Mouse (Mus musculus): Measurements from ENCODE around the gene Nutf2-ps1. TPM values are rescaled to one million over a fixed set of nuclear protein-coding genes. Genes with fewer than 3 reads are reported as not detected.
A peak's percentile ranks its signal among the peaks of the same experiment; 100 is the strongest.

The Nutf2-ps1 gene
- total RNA-seq, 1 experiment from 2014 or later: not detected

DNA sequence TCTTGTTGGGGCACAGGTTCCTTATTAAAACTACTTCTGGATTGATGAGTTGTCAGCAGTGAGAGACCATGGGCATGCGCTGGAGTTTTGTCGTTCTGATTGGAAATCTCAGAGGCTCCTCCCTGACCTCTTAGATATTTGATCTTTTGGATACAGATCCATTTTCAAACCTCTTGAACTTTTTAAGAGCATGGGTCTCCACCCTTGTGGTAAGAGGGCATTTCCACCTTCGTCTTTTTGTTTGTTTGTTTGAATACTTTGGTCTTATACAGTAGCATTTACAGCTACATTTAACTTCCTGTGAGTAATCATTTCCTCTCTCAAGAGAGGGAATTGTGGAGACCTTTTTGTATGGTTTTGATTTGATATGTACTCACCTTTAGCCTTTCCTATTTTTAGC lies 49.6 kb downstream of the Nutf2-ps1 start:
- no peak for ATAC-seq (replicated peaks; ENCODE audit: insufficient number of reproducible peaks, low FRiP score, low TSS enrichment, poor library complexity, severe bottlenecking)

DNA sequence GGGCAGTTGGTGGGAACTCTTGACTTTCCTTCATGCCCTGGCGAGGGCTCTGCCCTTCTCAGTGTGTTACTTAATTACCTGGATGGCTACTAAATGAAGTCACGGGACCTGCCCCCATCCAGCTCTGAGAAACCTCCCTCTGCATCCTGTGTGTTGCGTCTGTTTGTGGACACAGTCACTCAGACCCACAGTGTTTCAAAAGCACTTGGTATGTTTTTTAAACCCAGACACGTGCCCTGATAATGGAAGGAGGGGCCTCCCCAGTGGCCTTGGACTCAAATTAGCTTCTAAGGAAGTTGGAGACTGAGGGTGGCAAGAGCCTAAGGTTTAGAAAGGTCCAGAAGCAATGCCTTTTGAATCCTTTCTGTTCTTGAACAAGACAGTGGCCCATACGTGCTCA lies 50.1 kb downstream of the Nutf2-ps1 start:
- peak; percentile 45 for ATAC-seq (replicated peaks; ENCODE audit: insufficient number of reproducible peaks, low FRiP score, low TSS enrichment, poor library complexity, severe bottlenecking)

Other genes with a start within 250 kb of the Nutf2-ps1 start
- gene Gm10197, start 217.3 kb downstream of the Nutf2-ps1 start, total RNA-seq (2017): not detected in 3 replicates
- gene Smndc1, start 198.5 kb downstream of the Nutf2-ps1 start, total RNA-seq (2017): 62.7 to 74.2 TPM (median 74.1 TPM) in 3 replicates
- gene Dusp5, start 60.0 kb downstream of the Nutf2-ps1 start, total RNA-seq (2017): 247 to 384 TPM (median 376 TPM) in 3 replicates
- gene Smc3, start 11.3 kb upstream of the Nutf2-ps1 start, total RNA-seq (2017): 99.5 to 152 TPM (median 121 TPM) in 3 replicates
- gene Rbm20, start 88.2 kb upstream of the Nutf2-ps1 start, total RNA-seq (2017): not detected in 3 replicates